Mouse (Mus musculus) neural tube, embryonic 15.5 days (tissue): ENCODE measurements around the gene St7. TPM values are rescaled to one million over a fixed set of nuclear protein-coding genes. Genes with fewer than 3 reads are reported as not detected.

Experiments used
- ATAC-seq: fragments of 200-750 bp; cut with Nextera tagmentation; 2 replicates; pipeline ENCODE4 v1.8.0; 2017; ENCODE audit warnings: mild to moderate bottlenecking, moderate TSS enrichment, moderate library complexity; ENCODE audit not compliant: low FRiP score
- H3K27ac ChIP-seq: fragments of 300-500 bp; sonication (generic); replicated peaks from 2 replicates; pipeline ENCODE4 v1.5.1; 2015; ENCODE audit warnings: mild to moderate bottlenecking, inconsistent platforms
- H3K27me3 ChIP-seq: fragments of 300-500 bp; sonication (generic); replicated peaks from 2 replicates; pipeline ENCODE4 v1.6.1; 2015; ENCODE audit warnings: inconsistent platforms
- H3K36me3 ChIP-seq: fragments of 300-500 bp; sonication (generic); 2 replicates; pipeline ENCODE4 v1.6.1; 2015; ENCODE audit warnings: inconsistent platforms
- H3K4me1 ChIP-seq: fragments of 300-500 bp; sonication (generic); 2 replicates; pipeline ENCODE4 v1.6.1; 2015; ENCODE audit warnings: inconsistent platforms
- H3K4me2 ChIP-seq: fragments of 300-500 bp; sonication (generic); 2 replicates; pipeline ENCODE4 v1.6.1; 2015; ENCODE audit warnings: inconsistent platforms, mild to moderate bottlenecking, moderate library complexity
- H3K4me3 ChIP-seq: fragments of 300-500 bp; sonication (generic); replicated peaks from 2 replicates; pipeline ENCODE4 v1.5.1; 2015; ENCODE audit warnings: mild to moderate bottlenecking, inconsistent platforms
- H3K9ac ChIP-seq: fragments of 300-500 bp; sonication (generic); replicated peaks from 2 replicates; pipeline ENCODE4 v1.6.1; 2015; ENCODE audit warnings: mild to moderate bottlenecking, inconsistent platforms
- H3K9me3 ChIP-seq: fragments of 300-500 bp; sonication (generic); replicated peaks from 2 replicates; pipeline ENCODE4 v1.6.1; 2016; ENCODE audit warnings: inconsistent platforms
- WGBS: fragments of 180-500 bp; shearing (Covaris S2); methylation state at CpG from one replicate; pipeline ENCODE4 v1.1.7; 2015; ENCODE audit warnings: mixed read lengths; 5-methylcytosine and 5-hydroxymethylcytosine counted together
- polyA plus RNA-seq: library from polyadenylated mRNA; unstranded; fragments of >200 nt; fragmentation: Nextera tagmentation; extraction: Ambion mirVana; gene quantifications from 2 replicates; pipeline ENCODE4 v1.2.1, GENCODE M21; 2015

St7 gene
- polyA plus RNA-seq, 1 experiment from 2014 or later, result 59.2 TPM

DNA sequence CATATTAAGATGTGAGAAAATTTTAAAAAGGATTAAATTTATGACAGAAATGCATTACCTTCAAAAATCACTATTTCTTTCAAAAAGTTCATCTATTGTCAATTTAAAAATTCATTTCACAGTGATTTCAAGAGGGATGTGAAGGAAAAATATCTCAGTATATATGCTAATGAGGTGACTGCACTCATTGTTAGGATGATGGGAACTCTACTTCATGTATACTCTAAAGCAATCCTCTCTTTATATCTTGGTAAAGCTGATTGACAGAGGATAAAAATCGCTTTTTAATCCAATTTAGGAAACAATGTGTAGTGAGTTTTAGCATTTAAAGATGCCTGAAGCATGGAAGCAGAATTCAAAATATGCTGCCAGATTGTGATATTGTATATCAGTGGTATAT, 220.6 kb downstream of the St7 start:
- Histone ChIP-seq H3K9me3 (no peaks in the 10 kb centered on the region), H3K4me2 (no peak overlapping the region), H3K36me3 (peaks cover 16% of the 10 kb centered on the region; the same call in 1 of the 2 replicates), H3K27ac (no peak overlapping the region), H3K4me1 (no peaks in the 10 kb centered on the region), H3K27me3 (no peaks in the 10 kb centered on the region), H3K4me3 (no peak overlapping the region), H3K9ac (no peak overlapping the region)
- 88% methylated on average over 1 of the region's 1 CpGs for WGBS
- ATAC-seq, result no peak

DNA sequence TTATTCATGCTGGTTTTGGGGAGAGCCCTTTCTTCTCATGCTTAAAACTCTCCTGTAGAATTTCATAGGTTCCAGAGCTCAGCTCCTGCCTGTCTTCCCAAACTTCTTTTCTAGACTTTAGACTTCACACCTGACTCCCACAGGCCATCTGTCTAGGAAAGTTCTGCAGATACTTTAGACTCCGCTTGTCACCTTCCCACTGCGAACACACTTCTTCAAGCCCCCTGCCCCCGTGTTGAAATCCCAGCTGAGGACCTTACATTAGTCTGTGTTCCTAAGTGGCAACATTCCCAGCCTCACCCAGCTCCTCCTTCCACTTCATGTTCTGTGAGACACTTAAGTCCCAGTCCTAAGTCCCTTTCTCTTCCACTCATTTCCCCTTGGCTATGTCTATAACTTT, 221.6 kb downstream of the St7 start:
- Histone ChIP-seq H3K27me3 (no peaks in the 10 kb centered on the region), H3K36me3 (peaks cover 16% of the 10 kb centered on the region; the same call in 1 of the 2 replicates), H3K9ac (no peak overlapping the region), H3K9me3 (no peaks in the 10 kb centered on the region), H3K27ac (no peak overlapping the region), H3K4me2 (no peak overlapping the region), H3K4me1 (no peaks in the 10 kb centered on the region), H3K4me3 (no peak overlapping the region)
- ATAC-seq, result no peak
- 91% methylated on average over 3 of the region's 3 CpGs for WGBS

DNA sequence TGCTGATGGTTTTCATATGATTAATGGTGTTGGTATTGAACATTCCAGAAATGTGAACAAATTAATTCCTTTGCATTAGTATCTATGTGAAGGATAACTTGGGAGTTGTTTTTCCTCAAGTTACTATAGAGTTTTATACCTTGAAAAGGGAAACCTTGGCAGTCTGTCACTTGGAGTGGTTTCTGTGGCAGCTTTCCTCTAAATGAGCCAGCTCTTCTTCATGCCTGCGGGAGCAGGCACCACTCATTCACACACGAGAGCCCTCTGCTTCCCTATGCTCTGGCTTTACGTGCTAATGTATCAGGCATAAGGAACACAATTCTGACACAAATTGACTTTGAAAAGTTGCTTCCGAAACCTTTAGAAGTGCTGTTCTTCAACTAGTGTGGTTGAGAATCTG, 224.5 kb downstream of the St7 start:
- ATAC-seq, result no peak
- 81% methylated on average over 4 of the region's 4 CpGs for WGBS
- no peaks in the 10 kb centered on the region for H3K4me1 ChIP-seq
- no peaks in the 10 kb centered on the region for H3K27me3 ChIP-seq
- H3K9ac ChIP-seq, result no peak overlapping the region
- H3K4me2 ChIP-seq, result no peak overlapping the region
- H3K36me3 ChIP-seq, result peaks cover 20% of the 10 kb centered on the region
- no peak overlapping the region for H3K27ac ChIP-seq
- no peak overlapping the region for H3K4me3 ChIP-seq
- H3K9me3 ChIP-seq, result no peaks in the 10 kb centered on the region

DNA sequence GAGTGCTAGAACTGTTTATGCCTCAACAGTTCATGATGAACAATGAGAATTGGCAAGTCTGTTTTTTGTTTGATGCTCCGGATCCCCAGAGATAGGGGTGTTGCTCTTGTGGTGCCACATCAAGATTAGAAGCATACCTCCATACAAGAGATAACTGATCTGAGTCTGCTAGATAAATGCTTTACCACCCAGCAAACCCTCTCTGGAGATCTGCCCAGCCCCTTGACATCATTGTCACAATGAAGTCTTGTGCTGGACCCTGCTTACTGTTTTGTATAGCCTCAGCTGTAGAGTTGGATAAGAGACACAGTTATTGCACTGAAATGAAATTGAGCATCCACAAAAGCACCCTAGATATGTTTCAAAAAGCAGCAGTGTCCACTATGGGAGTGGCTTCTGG, 229.4 kb downstream of the St7 start:
- Histone ChIP-seq H3K4me1 (no peaks in the 10 kb centered on the region), H3K36me3 (peaks cover 27% of the 10 kb centered on the region), H3K9ac (no peak overlapping the region), H3K9me3 (no peaks in the 10 kb centered on the region), H3K27ac (no peak overlapping the region), H3K27me3 (no peaks in the 10 kb centered on the region), H3K4me3 (no peak overlapping the region), H3K4me2 (no peak overlapping the region)
- WGBS, result 89% methylated on average over 1 of the region's 1 CpGs
- no peak for ATAC-seq

DNA sequence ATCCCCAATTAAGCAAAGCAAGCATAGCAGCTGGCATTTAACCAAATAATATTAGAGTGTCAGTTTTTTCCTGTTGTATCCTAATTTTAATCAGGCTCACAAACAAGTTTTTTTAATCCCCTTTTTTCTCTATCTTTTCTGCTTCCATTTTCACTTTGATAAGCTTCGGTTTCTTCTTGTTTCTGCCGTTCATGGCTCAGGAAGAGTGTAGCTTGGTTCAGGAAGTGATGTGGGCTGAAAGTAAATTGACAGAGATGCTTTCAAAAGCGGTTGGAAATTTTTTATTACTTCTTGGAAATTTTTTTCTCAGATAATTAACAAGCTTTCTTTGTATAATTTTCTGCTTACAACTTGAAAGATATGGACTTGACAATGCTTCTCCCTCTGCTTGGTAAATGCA, 230.2 kb downstream of the St7 start:
- ATAC-seq, result no peak
- no peak overlapping the region for H3K9ac ChIP-seq
- H3K4me1 ChIP-seq, result no peaks in the 10 kb centered on the region
- no peaks in the 10 kb centered on the region for H3K27me3 ChIP-seq
- H3K36me3 ChIP-seq, result peaks cover 27% of the 10 kb centered on the region
- H3K4me2 ChIP-seq, result no peak overlapping the region
- no peak overlapping the region for H3K27ac ChIP-seq
- no peak overlapping the region for H3K4me3 ChIP-seq
- WGBS, result 90% methylated on average over 3 of the region's 3 CpGs
- no peaks in the 10 kb centered on the region for H3K9me3 ChIP-seq

GRCm38 (mm10) chr6:17923370-17923769, 230.6 kb downstream of the St7 start:
- H3K9me3 ChIP-seq, result no peaks in the 10 kb centered on the region
- H3K4me2 ChIP-seq, result no peak overlapping the region
- H3K4me1 ChIP-seq, result no peaks in the 10 kb centered on the region
- no peak overlapping the region for H3K4me3 ChIP-seq
- H3K27ac ChIP-seq, result no peak overlapping the region
- no peaks in the 10 kb centered on the region for H3K27me3 ChIP-seq
- no peak for ATAC-seq
- peaks cover 27% of the 10 kb centered on the region for H3K36me3 ChIP-seq
- no peak overlapping the region for H3K9ac ChIP-seq
- 66% methylated on average over 3 of the region's 3 CpGs for WGBS

DNA sequence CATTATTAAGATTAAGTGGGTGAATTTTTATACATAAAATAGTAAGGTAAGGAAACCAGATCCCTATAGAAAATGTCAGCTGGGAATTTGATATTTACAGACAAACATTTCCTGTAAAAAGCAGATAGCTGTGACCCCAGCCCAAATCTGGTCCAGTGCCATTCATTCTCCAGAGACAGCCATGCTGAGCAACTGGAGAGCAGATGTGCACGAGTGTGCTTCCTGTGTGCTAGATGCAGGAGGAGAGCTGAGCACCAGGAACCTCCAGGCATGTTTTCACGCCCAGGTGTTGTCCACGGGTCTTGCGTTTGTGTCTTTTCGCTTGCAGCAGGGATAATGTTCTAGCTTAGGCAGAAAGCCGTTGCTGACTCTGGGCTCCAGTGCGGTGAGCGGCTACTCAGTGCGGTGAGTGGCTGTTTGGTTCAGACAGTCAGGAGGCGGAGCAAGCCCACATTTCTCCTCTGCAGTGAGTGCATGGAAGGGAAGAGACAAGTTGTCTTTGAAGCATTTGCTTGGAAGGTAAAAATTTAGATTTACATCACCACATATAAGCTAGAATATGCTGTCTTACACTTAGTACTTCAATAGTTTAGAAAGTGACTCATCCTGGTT, 231.3 kb downstream of the St7 start:
- Histone ChIP-seq H3K9me3 (no peaks in the 10 kb centered on the region), H3K27ac (no peak overlapping the region), H3K9ac (no peak overlapping the region), H3K4me2 (no peak overlapping the region), H3K4me1 (no peaks in the 10 kb centered on the region), H3K4me3 (no peak overlapping the region), H3K36me3 (peaks cover 27% of the 10 kb centered on the region), H3K27me3 (no peaks in the 10 kb centered on the region)
- ATAC-seq, result no peak
- 92% methylated on average over 10 of the region's 10 CpGs for WGBS

DNA sequence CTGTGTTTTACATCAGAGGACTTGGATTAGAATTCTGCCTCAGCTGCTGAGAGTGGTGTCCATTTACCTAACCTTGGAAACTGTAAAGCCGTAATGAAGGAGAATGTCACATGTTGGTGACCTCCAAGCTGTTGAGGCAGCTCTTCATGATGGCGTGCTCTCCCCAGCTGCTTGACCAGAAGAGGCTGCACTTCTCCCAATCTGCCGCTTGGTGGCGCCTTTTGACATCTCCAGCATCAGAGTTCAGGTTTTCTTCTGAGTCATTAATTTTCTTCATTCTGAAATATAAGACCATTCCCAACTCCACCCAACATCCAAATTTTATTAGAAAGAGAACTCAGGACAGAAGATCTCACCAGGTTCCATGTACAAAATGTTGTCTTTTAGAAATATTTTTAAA, 232.5 kb downstream of the St7 start:
- H3K4me1 ChIP-seq, result 0 out of 2 replicates have a peak, but pooled peaks cover 3% of the 10 kb centered on the region
- 43% methylated on average over 4 of the region's 4 CpGs for WGBS
- no peak overlapping the region for H3K9ac ChIP-seq
- H3K4me2 ChIP-seq, result no peak overlapping the region
- H3K4me3 ChIP-seq, result no peak overlapping the region
- H3K36me3 ChIP-seq, result peaks cover 19% of the 10 kb centered on the region
- H3K27ac ChIP-seq, result no peak overlapping the region
- H3K9me3 ChIP-seq, result no peaks in the 10 kb centered on the region
- H3K27me3 ChIP-seq, result no peaks in the 10 kb centered on the region
- no peak for ATAC-seq

DNA sequence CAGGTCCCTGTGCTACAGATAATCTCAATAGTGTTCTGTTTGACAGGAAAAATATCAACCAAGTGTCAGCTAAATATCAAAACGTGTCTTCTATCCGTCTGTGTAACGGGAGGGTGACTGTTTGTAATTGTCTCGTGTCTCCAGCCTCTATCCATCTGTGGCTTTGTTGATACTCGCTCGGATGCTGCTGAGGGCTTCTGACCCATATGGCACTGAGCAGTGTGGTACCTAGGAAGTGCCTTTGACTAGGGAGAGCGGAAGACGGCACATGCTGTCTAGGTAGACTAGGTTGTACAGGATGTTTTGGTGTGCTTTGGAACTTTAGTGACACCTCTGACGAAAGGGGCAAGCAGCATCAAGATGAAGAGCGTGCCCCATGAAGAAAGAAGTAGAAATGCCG, 235.0 kb downstream of the St7 start:
- WGBS, result 87% methylated on average over 11 of the region's 11 CpGs

DNA sequence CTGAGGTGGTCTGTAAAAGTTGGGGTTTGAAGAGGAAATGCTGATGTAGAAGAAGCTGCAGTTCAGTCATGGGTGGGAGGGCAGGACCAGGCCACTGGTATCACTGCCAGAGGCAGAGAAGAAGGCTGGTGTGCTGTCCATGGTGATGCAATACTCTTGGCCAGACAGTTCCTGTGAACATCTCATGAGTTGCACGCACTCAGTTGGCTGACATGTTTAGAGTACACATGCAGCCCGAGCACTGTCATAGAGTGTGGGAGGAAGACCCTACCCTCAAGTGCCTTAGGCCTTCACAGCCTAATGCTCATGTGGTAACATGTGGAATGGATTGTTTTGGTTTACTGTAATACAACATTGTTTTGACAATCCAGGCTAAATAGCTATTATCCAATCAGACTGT, 238.5 kb downstream of the St7 start:
- Histone ChIP-seq H3K4me1 (0 out of 2 replicates have a peak, but pooled peaks cover 3% of the 10 kb centered on the region), H3K4me2 (no peak overlapping the region), H3K27me3 (no peaks in the 10 kb centered on the region), H3K9me3 (no peaks in the 10 kb centered on the region), H3K9ac (no peak overlapping the region), H3K4me3 (no peak overlapping the region), H3K27ac (no peak overlapping the region), H3K36me3 (peaks cover 15% of the 10 kb centered on the region; the same call in 1 of the 2 replicates)
- no peak for ATAC-seq
- WGBS, result 88% methylated on average over 2 of the region's 2 CpGs

More for the DNA sequence above, 235.0 kb downstream of the St7 start:
- H3K27me3 ChIP-seq, result no peaks in the 10 kb centered on the region
- no peaks in the 10 kb centered on the region for H3K9me3 ChIP-seq
- H3K36me3 ChIP-seq, result peaks cover 12% of the 10 kb centered on the region
- H3K4me2 ChIP-seq, result no peak overlapping the region
- no peak overlapping the region for H3K9ac ChIP-seq
- 0 out of 2 replicates have a peak, but pooled peaks cover 3% of the 10 kb centered on the region for H3K4me1 ChIP-seq
- H3K27ac ChIP-seq, result no peak overlapping the region
- no peak for ATAC-seq
- no peak overlapping the region for H3K4me3 ChIP-seq

GRCm38 (mm10) chr6:17931835-17932234, 239.1 kb downstream of the St7 start:
- Histone ChIP-seq H3K36me3 (peaks cover 15% of the 10 kb centered on the region; the same call in 1 of the 2 replicates), H3K4me1 (0 out of 2 replicates have a peak, but pooled peaks cover 3% of the 10 kb centered on the region), H3K9me3 (no peaks in the 10 kb centered on the region), H3K9ac (no peak overlapping the region), H3K4me3 (no peak overlapping the region), H3K27me3 (no peaks in the 10 kb centered on the region), H3K4me2 (no peak overlapping the region), H3K27ac (no peak overlapping the region)
- no peak for ATAC-seq
- 78% methylated on average over 7 of the region's 7 CpGs for WGBS

DNA sequence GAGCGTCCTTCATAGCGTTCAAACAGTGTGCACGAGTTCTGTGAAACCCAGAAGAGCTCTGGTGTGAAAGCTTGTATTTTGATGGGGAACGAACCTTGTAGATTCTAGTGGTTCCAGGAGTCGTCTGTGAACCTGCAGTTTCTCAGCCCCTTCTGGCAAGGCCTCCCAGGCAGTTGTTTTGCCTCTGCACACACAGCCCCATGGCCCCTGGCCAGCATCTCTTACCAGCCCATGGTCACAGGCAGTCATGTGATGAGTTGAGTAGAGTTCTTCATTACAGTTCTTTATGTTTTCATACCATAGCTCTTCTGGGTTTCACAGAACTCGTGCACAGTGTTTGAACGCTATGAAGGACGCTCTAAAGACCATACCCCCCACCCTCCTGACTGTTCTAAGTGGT, 240.1 kb downstream of the St7 start:
- 94% methylated on average over 8 of the region's 8 CpGs for WGBS
- Histone ChIP-seq H3K4me2 (no peak overlapping the region), H3K4me1 (0 out of 2 replicates have a peak, but pooled peaks cover 3% of the 10 kb centered on the region)

More for the DNA sequence above, 240.1 kb downstream of the St7 start:
- Histone ChIP-seq H3K27me3 (no peaks in the 10 kb centered on the region), H3K9ac (no peak overlapping the region), H3K36me3 (peaks cover 15% of the 10 kb centered on the region; the same call in 1 of the 2 replicates), H3K27ac (no peak overlapping the region), H3K9me3 (no peaks in the 10 kb centered on the region), H3K4me3 (no peak overlapping the region)
- ATAC-seq, result no peak
